Mouse (Mus musculus) kidney, postnatal 25 days (tissue): Measurements from ENCODE around the gene Otulin.

Source experiments
- DNase-seq, 2 experiments: peaks; one replicate each; pipeline ENCODE4 v3.0.0; 2021; ENCODE audit warnings: mixed read lengths in 2 of 2

Gene Otulin

DNA sequence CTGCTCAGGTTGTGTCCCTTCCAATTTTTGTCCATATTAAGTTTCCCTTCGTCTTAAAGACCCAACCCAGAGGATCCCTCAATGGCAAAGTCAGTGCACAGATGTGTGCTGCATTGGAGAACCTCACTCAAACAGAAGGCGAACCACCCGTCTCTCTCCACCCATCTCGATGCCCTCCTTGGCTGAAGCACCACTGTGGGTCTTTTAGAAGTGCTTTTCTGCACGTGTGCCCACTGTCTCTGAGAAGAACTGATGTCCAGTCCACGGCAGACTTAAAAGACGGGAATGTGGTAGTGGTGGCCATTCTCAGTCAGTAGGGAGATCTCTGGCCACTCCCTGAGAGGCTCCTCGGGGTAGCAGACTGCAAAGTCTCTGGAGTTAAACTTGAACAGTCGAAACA lies 26.1 kb upstream of the Otulin start:
- no peak for DNase-seq

DNA sequence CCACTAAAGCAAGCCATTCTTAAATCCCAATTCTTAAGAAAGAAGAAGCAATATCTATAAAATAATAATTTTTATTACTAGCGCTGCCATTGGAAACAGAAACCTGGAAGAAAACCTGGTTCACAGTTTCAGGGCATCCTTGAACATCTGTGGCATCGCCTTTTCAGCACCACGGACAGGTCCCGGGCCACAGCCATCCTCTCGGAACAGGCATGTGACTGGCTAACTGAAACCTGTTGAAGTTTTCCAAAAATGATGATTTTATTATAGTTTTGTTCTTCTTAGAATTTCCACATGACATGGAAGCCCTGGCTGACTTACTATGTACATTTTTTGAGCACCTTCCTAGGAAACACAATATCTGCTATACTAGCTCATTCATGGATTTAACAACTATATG lies 24.5 kb upstream of the Otulin start:
- peak; percentile 56 to 63 for DNase-seq

DNA sequence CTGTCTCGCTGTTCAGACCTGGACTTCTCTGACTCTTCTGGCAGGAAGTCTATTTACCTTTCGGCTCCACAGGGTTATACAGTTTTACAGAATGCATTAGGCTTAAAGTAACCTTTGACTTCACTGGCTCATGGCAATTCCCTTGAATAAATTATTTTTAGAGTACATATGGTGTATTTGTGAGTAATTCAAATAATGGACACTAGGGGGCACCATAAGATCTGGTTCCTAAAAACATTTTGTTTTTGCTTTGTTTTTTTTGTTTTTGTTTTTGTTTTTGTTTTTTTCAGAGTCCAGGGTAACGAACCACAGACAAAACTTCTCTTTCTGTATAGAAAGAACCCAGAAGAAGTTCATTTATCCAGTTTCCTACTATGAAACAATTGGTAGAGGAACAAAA lies 17.2 kb upstream of the Otulin start:
- no peak for DNase-seq

DNA sequence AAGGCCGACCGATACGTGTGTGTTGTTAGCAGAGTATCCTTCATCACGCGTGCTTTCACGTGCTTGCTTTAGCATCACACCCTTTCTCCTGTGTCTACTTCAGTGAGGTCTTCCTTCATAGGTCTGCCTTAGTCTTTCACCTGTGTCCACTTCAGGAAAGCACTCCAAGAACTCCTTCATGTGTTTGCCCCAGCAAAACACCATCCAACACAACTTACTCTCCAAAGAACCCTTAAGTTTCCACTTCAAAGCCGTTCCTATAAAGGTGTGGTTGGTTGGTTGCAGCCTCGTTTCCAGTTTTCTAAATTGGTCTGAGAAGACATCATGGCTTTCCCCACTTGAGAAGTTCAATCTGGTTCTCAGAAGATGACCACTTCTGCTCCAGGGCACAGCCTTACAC lies 16.2 kb upstream of the Otulin start:
- no peak for DNase-seq

DNA sequence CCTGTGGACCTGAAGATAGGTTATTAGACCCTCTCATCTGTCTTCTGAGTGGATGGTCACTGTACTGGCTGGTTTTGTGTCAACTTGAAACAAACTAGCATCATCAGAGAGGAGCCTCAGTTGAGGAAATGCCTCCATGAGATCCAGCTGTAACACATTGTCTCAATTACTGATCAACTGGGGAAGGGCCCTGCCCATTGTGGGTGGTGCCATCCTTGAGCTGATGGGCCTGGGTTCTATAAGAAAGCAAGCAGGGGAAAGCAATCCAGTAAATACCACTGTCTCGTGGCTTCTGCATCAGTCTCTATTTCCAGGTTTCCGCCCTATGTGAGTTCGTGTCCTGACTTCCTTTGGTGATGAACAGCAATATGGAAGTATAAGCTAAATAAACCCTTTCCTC lies 14.8 kb upstream of the Otulin start:
- no peak for DNase-seq

DNA sequence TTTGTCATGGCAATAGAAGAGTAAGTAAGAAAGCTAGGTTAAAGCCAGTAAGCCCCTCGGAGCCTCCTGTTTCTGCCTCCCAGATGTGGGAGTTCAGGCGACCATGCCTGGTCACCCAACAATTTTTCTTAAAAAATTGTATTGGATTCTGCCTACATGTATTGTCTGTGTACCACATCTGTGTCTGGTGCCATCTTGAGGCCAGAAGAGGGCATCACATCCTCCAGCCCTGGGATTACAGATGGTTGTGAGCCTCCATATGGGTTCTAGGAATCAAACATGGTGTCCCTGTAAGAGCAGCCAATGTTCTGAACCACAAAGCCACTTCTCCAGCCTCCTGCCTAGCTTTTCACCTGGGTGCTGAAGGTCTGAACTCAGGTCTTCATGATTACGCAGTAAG lies 12.4 kb upstream of the Otulin start:
- DNase-seq: peak; percentile 59 to 67

DNA sequence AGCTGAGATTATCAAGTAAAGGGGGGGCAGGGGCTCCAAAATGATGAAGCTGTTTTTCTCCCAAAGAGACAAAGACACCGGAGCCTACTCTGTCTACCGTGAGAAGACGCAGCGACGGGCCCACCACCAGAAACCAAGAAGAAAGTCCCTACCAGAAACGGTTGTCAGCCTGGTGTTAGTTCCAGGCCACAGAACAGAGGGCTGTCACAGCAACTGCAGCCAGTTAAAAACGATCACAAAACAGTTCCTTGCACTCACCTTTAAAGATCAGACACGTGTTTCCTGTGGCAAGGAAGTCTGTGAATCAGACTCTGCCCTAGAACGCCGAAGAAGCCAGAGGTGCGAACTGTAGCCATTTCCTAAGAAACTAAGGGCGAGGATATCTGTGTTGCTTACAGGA lies 10.7 kb upstream of the Otulin start:
- no peak for DNase-seq

DNA sequence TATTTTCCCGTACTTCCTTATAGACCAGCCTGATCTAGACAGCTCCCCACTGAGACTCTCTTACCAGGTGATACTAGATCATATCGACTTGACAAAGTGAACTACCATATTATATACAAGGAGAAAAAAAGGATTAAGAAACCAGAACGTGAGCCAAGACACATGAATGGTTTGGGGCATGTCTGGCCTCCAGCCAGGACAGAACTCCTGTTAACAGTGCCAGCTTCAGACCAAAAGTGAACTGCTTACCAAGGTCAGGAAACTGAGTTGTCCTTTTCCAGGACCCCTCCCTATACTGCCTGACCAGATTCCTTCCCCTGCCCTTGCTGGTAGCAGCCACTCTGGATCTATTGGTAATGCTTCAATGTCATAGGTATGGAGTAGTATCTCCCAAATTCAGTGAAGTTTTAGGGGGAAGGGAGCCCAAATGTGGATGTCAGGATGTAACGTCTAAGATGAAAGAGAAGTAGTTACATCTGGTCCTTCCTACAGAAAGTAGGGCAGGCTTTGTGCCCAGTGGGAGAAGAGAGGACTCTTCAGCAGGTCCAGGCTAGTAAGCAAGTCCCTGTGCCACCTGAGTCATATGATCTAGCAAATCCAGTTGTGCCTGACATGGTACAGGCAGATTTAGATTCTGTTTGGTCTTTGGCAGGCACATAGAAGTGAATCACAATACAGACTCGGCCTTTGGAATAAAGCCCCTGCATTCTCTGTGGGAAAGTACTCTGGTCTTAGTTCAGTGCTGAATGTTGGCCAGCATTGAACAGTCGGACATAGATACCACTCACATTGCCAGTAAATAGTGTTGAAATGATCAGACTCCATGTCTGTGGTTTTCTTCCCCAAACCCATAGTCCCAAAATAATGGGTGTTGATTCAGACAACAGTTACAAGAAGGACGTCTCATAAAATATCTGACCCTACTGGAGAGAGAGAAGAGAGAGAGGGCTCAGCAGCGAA lies 3.7 kb upstream of the Otulin start:
- peak; percentile 49 to 63 for DNase-seq

DNA sequence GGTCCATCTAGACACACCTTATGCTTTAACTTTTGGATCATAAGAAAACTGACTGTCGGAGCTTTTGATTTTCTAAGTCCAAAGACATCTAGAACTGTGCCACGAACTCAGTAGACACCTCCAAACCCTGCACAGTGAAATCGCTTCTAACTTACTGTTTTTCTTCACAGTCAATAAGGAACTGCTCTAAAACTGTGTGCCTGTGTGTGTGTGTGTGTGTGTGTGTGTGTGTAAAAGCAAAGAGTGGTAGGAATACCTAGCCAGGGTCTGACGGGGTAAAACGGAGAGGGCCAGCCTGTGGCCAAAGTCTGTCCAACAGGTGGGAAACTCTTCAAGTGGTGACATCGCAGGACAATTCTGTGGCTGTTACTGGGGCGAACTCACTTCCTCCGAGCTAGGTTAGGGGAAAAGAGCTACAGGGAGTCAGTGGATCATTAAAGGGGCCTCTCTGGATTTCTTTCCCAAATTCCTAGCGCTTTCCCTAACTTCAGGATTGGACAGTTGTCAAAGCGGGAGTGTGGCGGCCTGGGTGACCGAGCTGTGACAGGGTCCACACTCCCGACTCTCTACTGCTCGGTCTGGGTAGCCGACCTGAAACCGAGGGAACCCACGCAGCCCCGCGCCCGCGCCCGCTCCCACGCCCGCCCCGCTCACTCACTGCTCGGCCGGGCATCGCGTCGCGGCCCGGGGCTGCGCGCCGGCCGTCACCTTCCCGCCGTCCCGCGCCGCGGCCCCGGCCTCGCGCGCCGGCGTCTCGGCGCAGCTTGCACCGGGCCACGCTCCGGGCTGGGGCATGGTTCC lies 493 bp downstream of the Otulin start:
- DNase-seq: peak; percentile 22 to 48

DNA sequence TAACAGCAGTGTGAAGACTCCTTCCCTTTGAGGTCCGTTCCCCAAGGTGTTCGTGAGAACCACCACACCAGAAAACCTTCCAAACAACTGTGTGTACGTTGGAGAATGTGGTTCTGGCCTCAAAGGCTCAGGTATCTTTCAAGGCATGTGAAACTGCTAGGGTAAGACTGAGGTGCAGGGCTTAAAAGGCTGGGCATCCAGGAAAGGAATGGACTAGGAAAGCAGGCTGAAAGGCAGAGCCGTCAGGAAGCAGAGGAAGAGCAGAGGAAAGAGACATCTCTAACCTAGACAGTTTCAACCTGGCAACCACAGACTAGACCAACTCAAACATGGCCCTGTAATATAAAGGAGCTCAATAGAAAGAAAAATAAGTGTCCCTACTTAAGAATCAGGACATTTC lies 1.4 kb downstream of the Otulin start:
- DNase-seq: no peak

DNA sequence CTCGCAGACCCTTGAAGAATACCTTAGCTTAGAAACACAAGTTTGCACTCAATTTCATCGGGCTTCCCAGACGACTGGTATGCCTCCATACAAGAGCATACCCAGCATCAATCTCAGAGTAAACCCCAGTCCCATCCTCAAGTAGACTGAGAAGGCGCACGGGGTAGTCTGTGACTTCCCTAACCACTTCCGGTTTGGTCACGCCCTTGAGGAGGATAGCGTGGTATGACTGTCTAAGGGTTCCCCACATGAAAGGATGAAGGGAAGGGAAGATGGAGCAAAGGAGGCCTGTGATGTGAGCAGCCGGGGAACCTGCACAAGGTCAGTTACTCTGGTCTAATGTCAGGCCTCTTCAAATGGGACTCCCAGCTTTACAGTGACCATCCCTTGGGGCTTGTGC lies 2.7 kb downstream of the Otulin start:
- DNase-seq: no peak

DNA sequence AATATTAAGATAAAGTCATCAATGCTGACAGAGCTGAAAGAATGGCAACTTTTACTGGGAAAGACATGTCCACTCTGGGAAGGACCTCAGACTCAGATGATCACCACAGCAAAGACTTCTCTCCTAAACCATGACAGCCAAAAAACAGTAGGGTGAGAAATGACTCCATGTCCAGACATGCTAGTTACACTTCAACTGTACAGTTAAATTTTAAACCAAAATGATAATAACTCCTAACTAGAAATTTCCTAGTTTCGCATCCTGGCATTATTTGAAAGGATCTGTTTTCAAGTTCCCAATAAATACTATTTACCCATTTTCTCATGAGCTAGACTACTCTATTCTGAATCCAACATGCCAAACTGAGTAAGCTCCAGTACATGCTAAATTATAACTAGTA lies 4.2 kb downstream of the Otulin start:
- no peak for DNase-seq

DNA sequence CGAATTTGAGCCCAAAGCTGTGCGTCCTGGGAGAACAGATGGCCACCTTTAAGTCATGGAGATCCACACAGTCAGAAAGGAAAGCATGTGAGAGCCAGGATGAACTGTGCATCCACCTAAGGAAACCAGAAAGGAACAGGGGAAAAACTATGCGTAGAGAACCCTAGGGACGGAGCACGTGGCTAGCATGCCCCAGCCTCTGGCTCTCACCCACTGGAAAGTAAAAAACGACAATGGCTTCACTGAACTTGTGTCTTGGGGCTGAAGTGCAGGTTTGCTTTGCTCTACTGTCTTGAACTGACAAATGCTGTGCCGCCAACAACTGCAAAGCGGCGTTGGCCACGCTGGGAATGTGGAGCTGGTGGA lies 4.6 kb downstream of the Otulin start:
- peak in 1 of 2 experiments; percentile 12 for DNase-seq

DNA sequence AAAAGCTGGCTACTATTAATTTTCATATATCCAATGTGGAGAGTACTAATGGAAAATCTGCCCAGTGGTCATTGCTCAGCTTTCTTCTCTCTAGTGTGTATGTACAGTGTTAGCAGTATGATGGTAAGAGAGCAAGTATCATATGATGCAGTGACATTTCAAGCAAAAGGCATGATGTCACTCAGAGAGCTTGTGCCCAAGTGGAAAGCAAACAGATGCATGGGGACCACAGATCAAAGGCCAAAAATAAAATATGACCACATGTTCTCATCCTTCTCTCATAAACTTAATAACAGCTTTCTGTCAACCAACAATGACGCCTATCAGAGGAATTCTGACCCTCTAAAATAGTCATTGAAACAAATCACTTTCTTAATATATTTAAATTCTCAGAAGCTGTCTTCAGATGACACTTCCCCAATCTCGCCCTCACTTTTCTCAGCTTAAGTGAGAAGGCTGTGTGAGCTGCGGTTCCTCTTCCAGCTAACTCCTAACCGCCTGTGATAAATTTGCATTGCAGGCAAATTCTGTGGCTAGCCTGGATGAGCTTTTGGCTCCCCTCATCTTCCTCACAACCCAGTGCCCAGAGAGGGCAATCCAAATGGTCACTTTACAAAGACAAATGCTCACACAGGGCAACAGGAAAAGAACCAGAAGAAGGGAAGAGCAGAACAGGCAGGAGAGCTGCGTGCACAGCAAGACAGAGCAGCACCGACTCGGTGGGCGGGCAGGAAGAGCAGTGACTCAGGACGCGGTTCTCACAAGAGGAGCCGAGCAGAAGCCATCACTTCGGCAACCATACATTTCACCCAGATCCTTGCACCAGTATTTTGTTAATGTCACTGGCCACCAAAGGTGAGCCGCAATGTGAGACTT lies 5.2 kb downstream of the Otulin start:
- no peak for DNase-seq

DNA sequence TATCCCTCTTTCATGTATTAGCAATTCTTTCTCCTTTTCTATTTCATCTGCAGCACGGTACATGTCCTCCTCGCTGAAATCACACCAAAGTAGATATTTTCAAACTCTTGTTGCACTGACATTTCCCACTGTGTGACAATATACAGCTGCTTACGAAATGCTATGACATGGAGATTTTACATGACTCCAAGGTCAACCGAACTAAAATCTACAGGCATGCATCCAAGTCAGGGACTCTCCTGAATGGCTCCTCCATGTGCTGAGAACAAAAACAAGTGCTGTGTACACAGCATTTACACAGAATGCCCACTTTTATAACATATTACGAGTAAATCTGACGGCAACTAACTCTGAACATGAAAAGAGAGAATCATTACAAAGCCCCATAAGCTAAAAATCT lies 7.2 kb downstream of the Otulin start:
- DNase-seq: no peak

DNA sequence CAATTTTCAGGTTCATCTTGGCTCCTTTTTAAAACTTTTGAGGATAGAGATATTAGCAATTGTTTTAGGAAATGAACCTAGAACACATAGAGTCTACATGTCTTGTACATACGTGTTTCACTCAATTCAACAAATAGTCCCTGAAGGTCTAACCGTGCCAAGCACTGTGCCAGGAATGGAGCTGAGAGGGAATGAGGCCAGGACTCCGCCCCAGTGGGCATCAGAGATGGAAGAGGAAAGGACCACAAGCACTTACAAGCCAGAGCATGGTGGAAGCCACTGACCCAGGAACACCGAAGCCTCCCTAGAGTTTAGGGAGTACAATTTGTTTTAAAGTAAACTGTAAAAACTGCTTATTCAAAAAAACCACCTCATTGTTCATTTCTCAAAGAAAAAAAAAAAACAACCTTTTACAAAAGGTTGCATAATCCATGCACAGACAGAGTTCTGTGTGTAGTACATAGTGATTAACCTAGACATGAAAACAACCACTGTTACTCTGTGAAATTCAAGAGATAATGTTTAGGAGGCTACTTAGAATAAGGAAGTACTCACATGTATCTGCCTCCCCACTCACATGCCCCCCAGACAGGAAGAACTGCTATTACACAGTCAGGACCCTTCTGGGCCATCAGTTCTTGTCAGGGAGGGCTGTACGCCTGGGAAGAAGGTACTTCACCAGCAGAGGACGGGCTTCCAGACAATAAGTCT lies 9.9 kb downstream of the Otulin start:
- peak in 1 of 2 experiments; percentile 20 for DNase-seq

DNA sequence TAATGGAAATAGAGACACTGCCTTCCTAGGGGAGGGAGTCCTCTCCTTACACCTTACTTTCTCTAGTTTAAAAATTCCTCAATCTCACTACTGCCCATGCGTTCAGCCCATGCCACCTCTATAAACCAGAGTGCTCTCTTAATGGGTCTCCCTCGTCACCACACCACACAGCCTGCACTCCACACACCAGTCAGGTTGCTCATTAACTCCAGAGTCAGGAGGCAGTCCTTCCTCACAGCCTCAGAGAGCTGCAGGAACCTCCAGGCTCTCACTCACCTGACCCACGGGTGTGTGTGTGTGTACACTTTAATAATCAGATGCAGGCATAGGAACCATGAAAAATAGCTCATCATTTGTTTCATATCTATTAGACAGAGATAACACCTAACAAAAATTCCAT lies 10.8 kb downstream of the Otulin start:
- DNase-seq: peak; percentile 63 to 84

DNA sequence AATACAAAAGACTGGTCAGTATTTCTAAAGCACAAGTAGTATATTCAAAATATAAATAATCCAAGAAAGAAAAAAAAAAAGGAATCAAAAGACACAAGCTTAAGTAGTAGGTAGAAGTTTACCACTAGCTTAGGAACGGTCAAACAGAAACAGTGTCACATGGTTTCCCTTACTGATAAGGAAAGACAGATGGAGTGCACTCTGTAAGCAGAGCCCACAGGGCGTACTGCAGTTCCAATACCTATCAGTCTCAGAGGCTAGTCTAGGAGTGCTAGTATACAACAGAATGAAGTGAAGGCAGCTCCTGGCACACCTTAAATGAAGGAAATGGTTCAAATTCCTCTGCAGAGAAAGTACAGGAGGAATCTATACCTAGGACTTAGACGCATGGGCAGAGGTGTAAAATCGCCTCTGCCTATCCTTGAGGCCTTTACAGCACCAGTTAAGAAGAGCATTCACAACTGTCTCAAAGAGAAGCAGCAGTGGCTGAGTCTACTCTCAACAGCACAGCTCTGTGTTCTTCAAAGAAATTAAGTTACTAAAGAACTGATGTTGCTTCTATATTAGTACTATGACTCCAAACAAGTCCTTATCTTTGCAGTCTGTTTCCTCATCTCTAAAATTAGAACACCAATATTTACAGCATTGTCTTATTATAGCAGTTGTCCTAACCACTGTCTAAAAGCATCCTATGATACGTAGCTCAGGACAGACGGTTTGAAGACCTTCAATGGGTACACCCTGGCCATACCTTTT lies 11.5 kb downstream of the Otulin start:
- no peak for DNase-seq

DNA sequence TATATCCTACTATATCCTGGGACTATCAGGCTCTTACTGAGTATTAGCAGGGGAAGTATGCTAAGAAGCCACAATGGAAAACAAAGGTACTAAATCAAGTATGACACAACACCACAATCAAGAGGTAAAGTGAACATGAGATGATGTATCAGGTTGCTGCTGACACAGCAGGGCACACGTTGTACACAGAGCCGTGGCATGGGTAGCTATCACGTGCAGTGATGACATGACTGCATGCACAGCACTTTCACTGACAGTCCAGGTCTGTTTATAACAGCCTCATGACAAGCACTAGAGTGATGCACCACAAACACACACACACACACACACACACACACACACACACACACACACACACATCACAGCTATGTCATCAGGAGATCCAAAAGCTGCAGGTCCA lies 13.3 kb downstream of the Otulin start:
- no peak for DNase-seq

DNA sequence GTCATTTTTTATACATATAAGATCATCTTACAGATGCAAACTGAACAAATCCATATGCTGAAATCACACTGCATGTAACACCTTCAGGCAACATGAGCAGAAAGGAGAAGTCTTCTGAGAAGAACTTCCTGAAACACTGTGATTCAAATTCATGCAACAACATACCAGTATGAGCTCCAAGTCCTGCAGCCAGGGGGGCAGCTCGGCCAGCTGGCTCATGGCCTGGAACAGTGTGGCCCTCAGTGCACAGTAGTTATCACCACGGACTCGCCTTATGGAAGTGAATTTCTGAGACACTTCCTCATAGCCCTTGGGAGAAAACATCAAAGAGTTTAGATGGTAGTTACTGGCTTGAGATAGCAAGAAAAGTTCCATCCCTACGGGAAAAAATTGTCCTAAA lies 14.3 kb downstream of the Otulin start:
- no peak for DNase-seq

DNA sequence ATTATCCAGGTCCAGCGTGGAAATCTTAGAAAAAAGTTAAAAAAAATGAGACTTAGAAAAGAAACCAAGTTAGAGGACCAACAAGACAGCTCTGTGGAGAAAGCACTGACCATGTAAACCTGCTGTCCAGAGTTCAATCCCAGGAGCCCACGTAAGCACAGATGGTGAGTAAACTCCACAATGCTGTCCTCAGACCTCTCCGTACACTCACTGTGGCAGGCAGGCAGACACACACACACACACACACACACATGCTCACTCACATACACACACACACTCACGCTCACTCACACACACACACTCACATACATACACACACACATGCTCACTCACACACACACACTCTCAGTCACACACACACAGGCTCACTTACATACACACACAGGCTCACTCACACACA lies 17.2 kb downstream of the Otulin start:
- DNase-seq: no peak
